Mouse (Mus musculus) midbrain, embryonic 14.5 days (tissue): ENCODE measurements at regions not wholly inside any gene's neighbourhood (a gene's known extent, or its start where the extent isn't known, plus 50 kb on each side); places are given as distances from the start of the nearest gene placed in this dataset.

Experiments
- ATAC-seq: fragments of 200-750 bp; cut with Nextera tagmentation; 2 replicates; pipeline ENCODE4 v1.8.0; 2017; ENCODE audit warnings: moderate number of reproducible peaks, moderate library complexity; ENCODE audit not compliant: low FRiP score, low TSS enrichment
- DNase-seq: peaks from one replicate; pipeline ENCODE4 v3.0.0-alpha.2; 2015
- H3K27ac ChIP-seq: fragments of 300-500 bp; sonication (generic); replicated peaks from 2 replicates; pipeline ENCODE4 v1.5.1; 2014; ENCODE audit warnings: mild to moderate bottlenecking, low read depth, low read length, moderate library complexity
- H3K27me3 ChIP-seq: fragments of 300-500 bp; sonication (generic); 2 replicates; pipeline ENCODE4 v1.6.1; 2014; ENCODE audit warnings: low read length, control low read depth, mixed read lengths; ENCODE audit not compliant: control insufficient read depth, insufficient read depth
- H3K36me3 ChIP-seq: fragments of 300-500 bp; sonication (generic); 2 replicates; pipeline ENCODE4 v1.6.1; 2014; ENCODE audit warnings: low read length, control low read depth; ENCODE audit not compliant: control insufficient read depth, insufficient read depth
- H3K4me1 ChIP-seq: fragments of 300-500 bp; sonication (generic); 2 replicates; pipeline ENCODE4 v1.6.1; 2014; ENCODE audit warnings: mild to moderate bottlenecking, antibody characterized with exemption, low read length, control low read depth; ENCODE audit not compliant: control insufficient read depth, insufficient read depth
- H3K4me2 ChIP-seq: fragments of 300-500 bp; sonication (generic); 2 replicates; pipeline ENCODE4 v1.6.1; 2014; ENCODE audit warnings: mild to moderate bottlenecking, low read length, moderate library complexity
- H3K4me3 ChIP-seq: fragments of 300-500 bp; sonication (generic); replicated peaks from 2 replicates; pipeline ENCODE4 v1.5.1; 2014; ENCODE audit warnings: low read depth, low read length
- H3K9ac ChIP-seq: fragments of 300-500 bp; sonication (generic); replicated peaks from 2 replicates; pipeline ENCODE4 v1.6.1; 2014; ENCODE audit warnings: mild to moderate bottlenecking, low read length, moderate library complexity
- H3K9me3 ChIP-seq: fragments of 300-500 bp; sonication (generic); 2 replicates; pipeline ENCODE4 v1.6.1; 2016; ENCODE audit warnings: low read length, control low read depth, mixed read lengths; ENCODE audit not compliant: control insufficient read depth
- WGBS: fragments of 180-500 bp; shearing (Covaris S2); extraction: QIAGEN DNeasy Blood & Tissue Kit; methylation state at CpG from one replicate; pipeline ENCODE4 v1.1.7; 2014; 5-methylcytosine and 5-hydroxymethylcytosine counted together

GRCm38 (mm10) chr13:6028878-6029277, 167.6 kb downstream of the Klf6 start:
- 65% methylated on average over 4 of the region's 4 CpGs for WGBS
- Histone ChIP-seq H3K4me1 (no peaks in the 10 kb centered on the region), H3K36me3 (no peaks in the 10 kb centered on the region), H3K9me3 (no peaks in the 10 kb centered on the region), H3K4me3 (no peak overlapping the region), H3K9ac (no peak overlapping the region), H3K4me2 (no peak overlapping the region), H3K27ac (no peak overlapping the region), H3K27me3 (no peaks in the 10 kb centered on the region)
- ATAC-seq (no peak), DNase-seq (no peak)

GRCm38 (mm10) chr13:6029461-6029860, 168.2 kb downstream of the Klf6 start:
- 86% methylated on average over 6 of the region's 6 CpGs for WGBS
- DNase-seq (no peak), ATAC-seq (no peak)

GRCm38 (mm10) chr13:6030128-6030527, 168.8 kb downstream of the Klf6 start:
- Histone ChIP-seq H3K36me3 (no peaks in the 10 kb centered on the region), H3K27ac (no peak overlapping the region), H3K4me2 (no peak overlapping the region), H3K4me1 (no peaks in the 10 kb centered on the region), H3K9me3 (no peaks in the 10 kb centered on the region), H3K9ac (no peak overlapping the region), H3K27me3 (no peaks in the 10 kb centered on the region), H3K4me3 (no peak overlapping the region)
- DNase-seq (no peak), ATAC-seq (no peak)
- WGBS: 91% methylated on average over 2 of the region's 2 CpGs

More at GRCm38 (mm10) chr13:6029461-6029860, 168.2 kb downstream of the Klf6 start:
- Histone ChIP-seq H3K4me2 (no peak overlapping the region), H3K4me3 (no peak overlapping the region), H3K9me3 (no peaks in the 10 kb centered on the region), H3K4me1 (no peaks in the 10 kb centered on the region), H3K27ac (no peak overlapping the region), H3K36me3 (no peaks in the 10 kb centered on the region), H3K27me3 (no peaks in the 10 kb centered on the region), H3K9ac (no peak overlapping the region)

- no peak for ATAC-seq
- no peaks in the 10 kb centered on the region for H3K9me3 ChIP-seq
- H3K36me3 ChIP-seq: no peaks in the 10 kb centered on the region
- DNase-seq: peak; percentile 8
- H3K9ac ChIP-seq: no peak overlapping the region
- no peak overlapping the region for H3K27ac ChIP-seq
- 53% methylated on average over 7 of the region's 7 CpGs for WGBS
- H3K4me1 ChIP-seq: no peaks in the 10 kb centered on the region
- H3K4me2 ChIP-seq: no peak overlapping the region
- no peaks in the 10 kb centered on the region for H3K27me3 ChIP-seq
- H3K4me3 ChIP-seq: no peak overlapping the region
Measured at GRCm38 (mm10) chr13:6040132-6040531, 178.8 kb downstream of the Klf6 start.

- no peaks in the 10 kb centered on the region for H3K27me3 ChIP-seq
- H3K4me2 ChIP-seq: no peak overlapping the region
- H3K27ac ChIP-seq: no peak overlapping the region
- no peak for DNase-seq
- H3K9me3 ChIP-seq: no peaks in the 10 kb centered on the region
- no peak for ATAC-seq
- H3K4me1 ChIP-seq: no peaks in the 10 kb centered on the region
- WGBS: 75% methylated on average over 2 of the region's 2 CpGs
- no peaks in the 10 kb centered on the region for H3K36me3 ChIP-seq
- no peak overlapping the region for H3K4me3 ChIP-seq
- H3K9ac ChIP-seq: no peak overlapping the region
Measured at GRCm38 (mm10) chr13:6040663-6041062, 179.4 kb downstream of the Klf6 start.

- Histone ChIP-seq H3K4me3 (no peak overlapping the region), H3K27me3 (no peaks in the 10 kb centered on the region), H3K4me2 (no peak overlapping the region), H3K9ac (no peak overlapping the region), H3K36me3 (no peaks in the 10 kb centered on the region), H3K4me1 (no peaks in the 10 kb centered on the region), H3K27ac (no peak overlapping the region), H3K9me3 (no peaks in the 10 kb centered on the region)
- no peak for ATAC-seq
- 90% methylated on average over 6 of the region's 6 CpGs for WGBS
- no peak for DNase-seq
Measured at GRCm38 (mm10) chr13:6042495-6042894, 181.2 kb downstream of the Klf6 start.

GRCm38 (mm10) chr13:6059515-6060228, 198.4 kb downstream of the Klf6 start:
- no peaks in the 10 kb centered on the region for H3K36me3 ChIP-seq
- H3K27me3 ChIP-seq: no peaks in the 10 kb centered on the region
- H3K27ac ChIP-seq: no peak overlapping the region
- peaks cover 12% of the 10 kb centered on the region for H3K4me1 ChIP-seq
- H3K4me2 ChIP-seq: no peak overlapping the region
- H3K9ac ChIP-seq: no peak overlapping the region
- DNase-seq: peak; percentile 26
- H3K4me3 ChIP-seq: no peak overlapping the region
- WGBS: 29% methylated on average over 6 of the region's 6 CpGs
- ATAC-seq: no peak; the same call in 1 of the 2 replicates
- no peaks in the 10 kb centered on the region for H3K9me3 ChIP-seq

GRCm38 (mm10) chr13:6060229-6060845, 199.1 kb downstream of the Klf6 start:
- H3K4me2 ChIP-seq: no peak overlapping the region
- H3K27ac ChIP-seq: no peak overlapping the region
- ATAC-seq: no peak
- 46% methylated on average over 8 of the region's 8 CpGs for WGBS
- H3K4me3 ChIP-seq: no peak overlapping the region
- peaks cover 12% of the 10 kb centered on the region for H3K4me1 ChIP-seq
- no peaks in the 10 kb centered on the region for H3K9me3 ChIP-seq
- no peaks in the 10 kb centered on the region for H3K27me3 ChIP-seq
- no peaks in the 10 kb centered on the region for H3K36me3 ChIP-seq
- peak; percentile 60 for DNase-seq
- no peak overlapping the region for H3K9ac ChIP-seq

GRCm38 (mm10) chr13:6062305-6062704, 201.0 kb downstream of the Klf6 start:
- Histone ChIP-seq H3K4me3 (no peak overlapping the region), H3K9ac (no peak overlapping the region), H3K4me1 (peaks cover 12% of the 10 kb centered on the region), H3K36me3 (no peaks in the 10 kb centered on the region), H3K9me3 (no peaks in the 10 kb centered on the region), H3K27ac (no peak overlapping the region), H3K27me3 (no peaks in the 10 kb centered on the region), H3K4me2 (no peak overlapping the region)
- ATAC-seq (no peak), DNase-seq (no peak)
- WGBS: 92% methylated on average over 4 of the region's 4 CpGs
